Mouse (Mus musculus) layer of hippocampus, adult 9-10 months (tissue): ENCODE measurements around the gene Smg7.
"Not testable (repeated sequence)": the region's sequence is repeated elsewhere in the genome, so short reads cannot be mapped to it uniquely, and the experiment has no call there.

ENCODE experiments used
- DNase-seq: peaks from one replicate; pipeline ENCODE4 v3.0.0; 2022; ENCODE audit warnings: low spot score

Smg7 gene

GRCm38 (mm10) chr1:152901765-152902664 lies at the start of gene Smg7:
Smg7 (minus strand) TSS chr1:152902646.
- no peak for DNase-seq

DNA sequence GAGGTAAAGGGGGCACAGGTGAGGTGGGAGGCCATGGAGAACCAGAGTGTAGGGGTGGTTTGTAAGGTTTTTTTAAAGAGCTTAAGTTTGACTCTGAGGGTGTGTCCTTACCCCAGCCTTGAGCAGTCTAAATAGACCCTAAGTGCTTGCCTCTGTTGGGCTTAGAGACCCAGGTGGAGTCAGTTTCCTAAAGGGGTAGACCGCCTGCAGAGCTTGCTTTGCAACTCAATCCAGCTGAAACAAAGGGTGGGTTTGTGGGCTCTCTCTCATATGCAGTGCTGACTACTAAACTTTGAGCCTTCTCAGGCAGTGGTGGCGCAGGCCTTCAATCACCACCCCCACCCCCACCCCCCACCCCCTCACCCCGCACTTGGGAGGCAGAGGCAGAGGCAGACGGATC lies 40.5 kb upstream of the Smg7 start:
- DNase-seq = no peak

DNA sequence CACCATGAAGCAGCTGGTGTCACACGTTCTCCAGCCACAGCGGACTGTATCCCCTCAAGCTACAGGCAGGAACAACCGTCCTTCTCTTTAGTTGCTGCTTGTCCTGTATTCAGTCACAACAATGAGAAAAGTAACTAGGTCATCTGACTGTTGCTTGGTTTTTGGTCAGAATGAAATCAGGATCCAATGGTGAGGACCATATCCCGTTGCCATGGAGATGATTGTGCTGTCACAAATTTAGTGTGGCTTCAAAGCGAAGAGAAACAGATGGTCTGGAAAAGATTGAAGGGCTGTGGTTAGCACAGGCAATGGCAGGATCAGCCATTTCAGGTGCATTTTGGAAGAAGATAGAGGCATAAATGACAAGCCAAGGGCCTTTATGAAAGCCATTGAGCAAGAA lies 33.9 kb upstream of the Smg7 start:
- no peak for DNase-seq

DNA sequence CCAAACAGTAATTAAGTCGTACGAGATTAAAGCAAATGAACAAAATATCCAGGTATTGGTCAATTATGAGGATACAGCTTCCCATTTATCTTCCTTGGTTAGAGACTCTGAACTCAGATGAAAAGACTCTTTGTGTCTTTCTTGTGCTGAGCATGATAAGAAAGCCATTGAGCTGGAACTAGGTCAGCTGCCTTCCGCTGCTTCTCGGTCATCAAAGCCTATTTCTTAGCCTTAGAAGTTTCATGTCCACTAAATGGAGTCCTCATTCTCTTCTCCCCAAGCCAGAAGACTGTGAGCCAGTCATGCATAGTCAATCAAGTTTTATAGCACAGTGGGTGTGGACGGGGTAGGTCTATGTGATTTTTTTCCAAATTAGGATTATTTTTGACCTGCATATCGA lies 33.0 kb upstream of the Smg7 start:
- no peak for DNase-seq

- DNase-seq = no peak
These were observed 31.5 kb upstream of the Smg7 start for GRCm38 (mm10) chr1:152933962-152934361.

GRCm38 (mm10) chr1:152921786-152922185 lies 19.3 kb upstream of the Smg7 start:
- DNase-seq = no peak

- no peak for DNase-seq
These were observed 15.2 kb upstream of the Smg7 start for GRCm38 (mm10) chr1:152917626-152918025.

- DNase-seq = no peak
These were observed 14.5 kb upstream of the Smg7 start for GRCm38 (mm10) chr1:152916936-152917335.

GRCm38 (mm10) chr1:152915766-152916165 lies 13.3 kb upstream of the Smg7 start:
- DNase-seq = no peak

GRCm38 (mm10) chr1:152913483-152914460 lies 11.3 kb upstream of the Smg7 start:
- no peak for DNase-seq

GRCm38 (mm10) chr1:152904469-152904868 lies 2.0 kb upstream of the Smg7 start:
- peak; percentile 48 for DNase-seq

DNA sequence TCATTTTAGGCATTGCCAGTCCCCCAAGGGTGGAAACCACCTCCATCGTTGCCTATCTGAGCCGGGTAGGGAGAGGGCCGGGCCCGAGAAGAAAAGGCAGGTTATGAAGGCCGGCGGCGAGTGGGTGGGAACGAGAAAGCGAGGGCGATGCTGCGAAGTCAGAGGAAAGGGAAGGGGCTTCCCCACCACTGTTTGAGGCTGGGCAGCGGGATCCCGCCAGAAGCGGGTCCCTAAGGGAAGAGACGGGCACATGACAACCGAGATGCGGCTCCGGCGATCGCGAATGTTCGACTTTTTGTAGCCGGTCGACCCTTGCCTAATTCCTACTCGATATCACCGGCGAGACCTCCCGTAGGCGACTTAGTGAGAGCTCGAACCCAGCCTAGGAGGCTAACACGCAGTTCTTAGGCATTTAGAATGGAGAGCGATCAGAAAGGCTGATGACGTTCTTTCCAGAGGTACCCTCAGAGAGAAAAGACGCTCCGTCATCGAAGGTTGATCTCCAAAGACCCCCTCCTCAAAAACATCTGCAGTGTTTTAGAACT lies 1.2 kb upstream of the Smg7 start:
- peak; percentile 7 for DNase-seq

DNA sequence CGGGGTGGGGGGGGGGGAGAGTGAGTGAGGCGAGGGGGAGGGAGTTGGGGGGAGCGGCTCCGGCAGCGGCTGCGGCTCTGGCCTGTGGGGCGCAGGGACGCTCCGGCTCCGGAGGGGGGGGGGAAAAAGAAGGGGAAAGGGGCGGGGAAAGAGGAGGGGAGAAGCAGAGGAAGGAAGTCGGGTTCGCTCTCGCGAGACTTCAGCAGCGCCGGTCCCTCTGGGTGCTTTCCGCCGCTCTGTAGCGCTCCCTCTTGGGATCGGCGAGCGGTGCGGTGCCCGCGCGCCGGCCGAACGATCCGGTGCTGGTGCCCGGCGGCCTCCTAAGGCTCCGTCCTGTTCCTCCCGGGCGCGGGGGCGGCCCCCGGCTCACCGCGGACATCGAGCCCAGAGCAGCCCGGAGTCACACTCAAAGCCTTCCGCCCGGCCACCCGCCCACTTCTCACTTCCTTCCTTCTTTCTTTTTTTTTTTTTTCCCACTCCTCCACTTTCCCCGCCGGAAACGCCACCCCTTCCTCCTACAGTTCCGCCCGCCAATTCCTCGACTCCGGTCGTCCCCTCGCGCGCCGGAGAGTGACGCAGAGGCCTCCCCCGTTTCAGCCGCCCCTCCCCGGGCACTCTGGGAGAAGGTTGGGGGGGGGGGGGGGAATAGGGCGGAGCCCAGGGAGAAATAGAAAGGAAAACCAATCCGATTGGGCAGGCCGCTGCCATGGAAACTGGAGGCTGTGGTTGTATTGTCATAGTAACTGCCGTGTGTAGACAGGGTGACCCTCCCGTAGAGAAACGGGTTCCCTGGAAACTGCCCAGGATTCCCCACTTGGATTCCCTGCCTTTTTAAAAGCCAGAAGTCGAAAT lies 445 bp upstream of the Smg7 start:
- DNase-seq = peak; percentile 95

DNA sequence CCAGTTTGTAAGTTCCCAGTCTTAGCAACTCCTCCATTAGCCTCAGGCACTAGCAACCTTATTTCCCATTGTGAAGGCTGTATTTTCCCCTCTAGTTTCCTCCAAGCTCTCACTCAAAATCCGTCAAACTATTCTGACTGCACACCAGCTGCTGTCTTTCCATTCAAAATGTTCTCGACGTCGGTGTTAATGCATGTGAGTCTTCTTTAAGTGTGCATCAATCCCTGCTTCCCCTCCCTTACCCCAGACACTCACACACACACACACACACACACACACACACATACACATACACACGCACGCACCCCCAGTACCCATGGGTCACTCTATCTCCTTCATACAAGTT lies 1.1 kb downstream of the Smg7 start:
- no peak for DNase-seq

DNA sequence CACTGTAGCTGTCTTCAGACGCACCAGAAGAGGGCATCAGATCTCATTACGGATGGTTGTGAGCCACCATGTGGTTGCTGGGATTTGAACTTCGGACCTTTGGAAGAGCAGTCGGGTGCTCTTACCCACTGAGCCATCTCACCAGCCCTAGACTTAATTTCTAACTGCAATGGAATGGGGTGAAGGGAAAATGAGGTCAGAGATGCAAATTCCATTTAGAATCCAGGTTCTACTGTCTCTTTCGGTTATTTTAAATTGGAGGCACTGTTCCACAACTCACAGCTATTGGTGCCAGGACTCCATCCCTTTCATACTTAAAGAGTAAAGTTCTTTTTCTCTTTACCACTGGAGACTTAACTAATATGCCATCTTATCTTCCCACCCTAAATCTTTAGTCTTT lies 14.4 kb downstream of the Smg7 start:
- not testable (repeated sequence) for DNase-seq

GRCm38 (mm10) chr1:152871031-152871430 lies 31.4 kb downstream of the Smg7 start:
- no peak for DNase-seq

- no peak for DNase-seq
These were observed 32.5 kb downstream of the Smg7 start for GRCm38 (mm10) chr1:152869901-152870300.

DNA sequence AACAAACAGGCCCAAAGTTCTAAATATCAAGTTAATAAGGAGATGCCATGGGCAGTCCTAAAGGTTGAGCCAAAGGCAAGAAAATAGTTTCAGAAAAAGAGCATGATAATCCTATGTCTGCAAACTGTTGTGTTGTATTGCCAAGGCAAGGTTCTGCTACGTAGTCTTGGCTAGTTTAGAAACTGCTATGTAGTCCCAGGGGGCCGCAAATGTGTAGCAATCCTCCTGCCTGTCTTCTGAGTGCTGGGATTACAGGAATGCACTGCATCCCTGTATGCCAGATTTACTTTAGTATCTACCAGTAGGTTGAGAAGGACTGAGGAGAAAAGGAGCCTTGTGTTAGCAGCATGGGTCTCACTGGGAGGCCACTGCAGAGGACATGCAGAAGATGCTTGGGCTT lies 55.6 kb downstream of the Smg7 start:
- no peak for DNase-seq

- no peak for DNase-seq
These were observed 57.2 kb downstream of the Smg7 start for GRCm38 (mm10) chr1:152845211-152845730.

DNA sequence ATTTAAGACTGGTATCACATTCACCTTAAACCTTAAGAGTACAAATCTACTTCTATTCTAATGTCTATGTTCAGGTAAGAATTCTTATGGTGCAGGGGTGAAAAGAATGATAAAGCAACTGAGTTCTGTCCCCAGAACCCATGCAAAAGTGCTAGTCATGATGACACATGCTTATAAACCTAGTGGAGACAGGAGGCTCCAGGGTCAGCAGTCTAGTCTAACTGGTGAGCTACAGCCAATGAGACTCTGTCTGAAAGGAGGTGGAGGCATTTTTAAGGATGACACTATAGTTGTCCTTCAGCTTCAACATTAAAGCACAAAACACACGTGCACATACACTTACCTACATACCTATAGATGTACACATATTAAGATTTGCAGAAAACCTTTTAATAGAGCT lies 57.8 kb downstream of the Smg7 start:
- DNase-seq = no peak

DNA sequence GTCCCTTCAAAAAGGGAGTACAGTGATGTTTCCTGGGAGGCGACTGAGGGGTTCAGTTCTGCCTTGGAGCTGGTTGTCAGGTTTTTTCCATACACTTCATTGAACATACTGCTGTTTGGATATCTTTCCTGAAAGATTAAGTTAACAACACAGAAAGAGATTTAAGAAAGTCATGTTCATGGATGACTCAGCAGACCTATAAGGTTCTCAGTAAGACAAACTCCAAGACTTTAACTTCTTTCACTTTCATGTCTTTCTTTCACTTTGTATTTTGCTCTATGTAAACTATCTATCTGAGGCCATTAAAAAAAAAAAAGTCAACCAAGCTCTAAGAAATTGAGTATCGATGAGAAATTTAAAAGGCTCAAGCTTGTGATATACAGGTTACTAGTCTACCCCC lies 61.4 kb downstream of the Smg7 start:
- DNase-seq = no peak
